Mouse (Mus musculus) skeletal muscle tissue, adult 2 months (tissue): ENCODE results near the gene Tcp10a.
"Not testable (repeated sequence)": the region's sequence is repeated elsewhere in the genome, so short reads cannot be mapped to it uniquely, and the experiment has no call there.

ENCODE experiments used
- DNase-seq: peaks from one replicate; pipeline ENCODE4 v3.0.0-alpha.2; 2012; ENCODE audit warnings: low read depth, low spot score

The Tcp10a gene

GRCm38 (mm10) chr17:7324346-7324745 is at the start of gene Tcp10a:
Gene Tcp10a, plus strand, starts transcription at chr17:7324646.
- not testable (repeated sequence) for DNase-seq

GRCm38 (mm10) chr17:7278702-7279242 is 45.7 kb upstream of the Tcp10a start:
- no peak for DNase-seq

- DNase-seq: no peak
These were observed 45.2 kb upstream of the Tcp10a start for GRCm38 (mm10) chr17:7279251-7279650.

- no peak for DNase-seq
These were observed 40.0 kb upstream of the Tcp10a start for GRCm38 (mm10) chr17:7284297-7284910.

GRCm38 (mm10) chr17:7285292-7285691 is 39.2 kb upstream of the Tcp10a start:
- DNase-seq: no peak

- no peak for DNase-seq
These were observed 37.9 kb upstream of the Tcp10a start for GRCm38 (mm10) chr17:7286422-7287050.

- DNase-seq: no peak
These were observed 32.3 kb upstream of the Tcp10a start for GRCm38 (mm10) chr17:7292012-7292684.

- not testable (repeated sequence) for DNase-seq
These were observed 17.9 kb upstream of the Tcp10a start for GRCm38 (mm10) chr17:7306278-7307196.

GRCm38 (mm10) chr17:7315693-7316382 is 8.6 kb upstream of the Tcp10a start:
- DNase-seq: not testable (repeated sequence)

GRCm38 (mm10) chr17:7319789-7320188 is 4.7 kb upstream of the Tcp10a start:
- not testable (repeated sequence) for DNase-seq

- not testable (repeated sequence) for DNase-seq
These were observed 2.0 kb downstream of the Tcp10a start for GRCm38 (mm10) chr17:7326415-7326814.

- not testable (repeated sequence) for DNase-seq
These were observed 8.3 kb downstream of the Tcp10a start for GRCm38 (mm10) chr17:7332745-7333144.

- not testable (repeated sequence) for DNase-seq
These were observed 12.9 kb downstream of the Tcp10a start for GRCm38 (mm10) chr17:7337381-7337780.

GRCm38 (mm10) chr17:7348765-7349164 is 24.3 kb downstream of the Tcp10a start:
- DNase-seq: not testable (repeated sequence)

- not testable (repeated sequence) for DNase-seq
These were observed 28.1 kb downstream of the Tcp10a start, which contains the start of gene Ttll2 for GRCm38 (mm10) chr17:7352596-7352995. Gene Ttll2, minus strand, starts transcription at chr17:7352696.

GRCm38 (mm10) chr17:7359806-7360205 is 35.4 kb downstream of the Tcp10a start:
- not testable (repeated sequence) for DNase-seq

- DNase-seq: not testable (repeated sequence)
These were observed 36.5 kb downstream of the Tcp10a start for GRCm38 (mm10) chr17:7360749-7361465.

- not testable (repeated sequence) for DNase-seq
These were observed 41.2 kb downstream of the Tcp10a start for GRCm38 (mm10) chr17:7365615-7366014.

GRCm38 (mm10) chr17:7366265-7366664 is 41.8 kb downstream of the Tcp10a start:
- DNase-seq: not testable (repeated sequence)
